Mouse (Mus musculus) urinary bladder, postnatal 4 days (tissue): Measurements from ENCODE around the gene Olfr31.

ENCODE experiments used
- DNase-seq, 2 experiments: peaks; one replicate each; pipeline ENCODE4 v3.0.0; 2021 to 2022; ENCODE audit warnings: low spot score in 2 of 2

Gene Olfr31

DNA sequence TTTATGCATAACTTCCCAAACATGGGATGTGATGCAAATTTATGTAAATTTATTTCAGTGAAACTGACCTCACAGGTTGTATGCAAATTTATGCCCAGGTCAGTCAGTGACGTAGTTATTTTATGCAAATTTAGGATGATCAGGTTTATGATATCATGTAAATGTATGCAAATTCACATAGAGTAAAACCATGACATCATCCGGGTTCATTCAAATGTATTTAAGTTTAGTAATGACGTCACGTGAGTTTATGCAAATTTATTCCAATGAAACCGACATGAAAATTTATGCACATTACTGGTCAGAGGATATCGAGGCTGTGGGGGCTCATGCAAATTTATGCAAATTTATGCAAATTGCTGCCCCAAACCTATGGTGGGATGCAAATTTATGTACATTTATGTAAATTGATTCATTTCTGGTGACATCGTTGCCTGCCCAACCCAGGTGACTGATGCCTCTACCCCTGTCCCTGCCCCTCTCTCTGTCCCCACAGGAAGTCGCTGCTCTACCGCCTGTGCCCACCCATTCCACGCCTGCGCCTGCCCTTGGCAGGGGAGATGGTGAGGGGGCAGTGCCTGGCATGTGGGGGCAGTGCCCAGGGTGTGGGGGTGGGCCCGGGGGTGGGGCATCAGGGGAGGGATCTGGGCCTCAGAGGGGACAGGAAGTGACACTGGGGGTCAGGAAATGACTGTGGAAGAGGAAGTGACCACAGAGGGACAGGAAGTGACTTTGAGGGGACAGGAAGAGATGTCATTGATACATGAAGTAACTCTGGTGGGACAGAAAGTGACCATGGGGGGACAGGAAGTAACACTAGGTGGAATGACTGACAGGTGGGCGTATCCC is 32.1 kb downstream of the Olfr31 start:
- DNase-seq, result no peak

GRCm38 (mm10) chr14:14355360-14355646 is 32.7 kb downstream of the Olfr31 start:
- no peak for DNase-seq
